Mouse (Mus musculus) embryonic facial prominence, embryonic 11.5 days (tissue): ENCODE results near the gene Atg7. TPM values are rescaled to one million over a fixed set of nuclear protein-coding genes. Genes with fewer than 3 reads are reported as not detected.
A peak's percentile ranks its signal among the peaks of the same experiment; 100 is the strongest.

ENCODE experiments used
- ATAC-seq: fragments of 200-750 bp; cut with Nextera tagmentation; replicated peaks from 2 replicates; pipeline ENCODE4 v1.8.0; 2017; ENCODE audit warnings: low read depth; ENCODE audit not compliant: insufficient number of reproducible peaks, low FRiP score, low TSS enrichment
- DNase-seq: peaks from one replicate; pipeline ENCODE4 v3.0.0-alpha.2; 2015; ENCODE audit warnings: low spot score
- H3K27ac ChIP-seq: fragments of 300-500 bp; sonication (generic); replicated peaks from 2 replicates; pipeline ENCODE4 v1.5.1; 2014; ENCODE audit warnings: mild to moderate bottlenecking, low read depth, low read length, control low read depth
- H3K27me3 ChIP-seq: fragments of 300-500 bp; sonication (generic); 2 replicates; pipeline ENCODE4 v1.6.1; 2014; ENCODE audit warnings: mild to moderate bottlenecking, low read length, moderate library complexity, mixed read lengths; ENCODE audit not compliant: control insufficient read depth, insufficient read depth
- H3K36me3 ChIP-seq: fragments of 300-500 bp; sonication (generic); replicated peaks from 2 replicates; pipeline ENCODE4 v1.6.1; 2014; ENCODE audit warnings: low read depth, mild to moderate bottlenecking, low read length, moderate library complexity, mixed read lengths; ENCODE audit not compliant: control insufficient read depth, insufficient read depth
- H3K4me1 ChIP-seq: fragments of 300-500 bp; sonication (generic); 2 replicates; pipeline ENCODE4 v1.6.1; 2014; ENCODE audit warnings: low read length, mixed read lengths; ENCODE audit not compliant: control insufficient read depth, insufficient read depth
- H3K4me2 ChIP-seq: fragments of 300-500 bp; sonication (generic); 2 replicates; pipeline ENCODE4 v1.6.1; 2014; ENCODE audit warnings: low read depth, mild to moderate bottlenecking, control low read depth, low read length, moderate library complexity
- H3K4me3 ChIP-seq: fragments of 300-500 bp; sonication (generic); 2 replicates; pipeline ENCODE4 v1.5.1; 2014; ENCODE audit warnings: low read depth, low read length, control low read depth
- H3K9ac ChIP-seq: fragments of 300-500 bp; sonication (generic); replicated peaks from 2 replicates; pipeline ENCODE4 v1.6.1; 2014; ENCODE audit warnings: mild to moderate bottlenecking, control low read depth, low read length
- H3K9me3 ChIP-seq: fragments of 300-500 bp; sonication (generic); replicated peaks from 2 replicates; pipeline ENCODE4 v1.6.1; 2016; ENCODE audit warnings: mild to moderate bottlenecking, low read length, inconsistent platforms, mixed read lengths; ENCODE audit not compliant: control insufficient read depth
- WGBS: fragments of 180-500 bp; shearing (Covaris S2); extraction: QIAGEN DNeasy Blood & Tissue Kit; methylation state at CpG from one replicate; pipeline ENCODE4 v1.1.7; 2014; 5-methylcytosine and 5-hydroxymethylcytosine counted together
- polyA plus RNA-seq: library from polyadenylated mRNA; unstranded; fragments of >200 nt; fragmentation: Nextera tagmentation; extraction: Ambion mirVana; gene quantifications from 2 replicates; pipeline ENCODE4 v1.2.1, GENCODE M21; 2014

Atg7 gene
- polyA plus RNA-seq, 1 experiment from 2014 or later = 14.6 TPM

- WGBS = 34% methylated on average over 5 of the region's 5 CpGs
- Histone ChIP-seq H3K4me3 (no peak overlapping the region), H3K9me3 (no peaks in the 10 kb centered on the region), H3K4me2 (no peak overlapping the region), H3K36me3 (no peaks in the 10 kb centered on the region), H3K9ac (no peak overlapping the region), H3K4me1 (peaks cover 4% of the 10 kb centered on the region; the same call in 1 of the 2 replicates), H3K27ac (no peak overlapping the region), H3K27me3 (no peaks in the 10 kb centered on the region)
- no peak for DNase-seq
- no peak for ATAC-seq
Measured at GRCm38 (mm10) chr6:114714654-114715053, 71.8 kb downstream of the Atg7 start.

- H3K9me3 ChIP-seq = no peaks in the 10 kb centered on the region
- no peak overlapping the region for H3K27ac ChIP-seq
- no peaks in the 10 kb centered on the region for H3K36me3 ChIP-seq
- no peak overlapping the region for H3K4me2 ChIP-seq
- H3K27me3 ChIP-seq = no peaks in the 10 kb centered on the region
- no peak for ATAC-seq
- H3K4me3 ChIP-seq = no peak overlapping the region
- H3K9ac ChIP-seq = no peak overlapping the region
- H3K4me1 ChIP-seq = peaks cover 4% of the 10 kb centered on the region; the same call in 1 of the 2 replicates
- 65% methylated on average over 7 of the region's 7 CpGs for WGBS
- DNase-seq = no peak
Measured at GRCm38 (mm10) chr6:114715289-114716030, 72.6 kb downstream of the Atg7 start.

GRCm38 (mm10) chr6:114719100-114719499 lies 76.2 kb downstream of the Atg7 start:
- WGBS = 70% methylated on average over 5 of the region's 5 CpGs
- no peak overlapping the region for H3K4me2 ChIP-seq
- no peak overlapping the region for H3K27ac ChIP-seq
- no peaks in the 10 kb centered on the region for H3K9me3 ChIP-seq
- H3K9ac ChIP-seq = no peak overlapping the region
- no peaks in the 10 kb centered on the region for H3K27me3 ChIP-seq
- H3K36me3 ChIP-seq = no peaks in the 10 kb centered on the region
- ATAC-seq (no peak), DNase-seq (no peak)
- peaks cover 4% of the 10 kb centered on the region; the same call in 1 of the 2 replicates for H3K4me1 ChIP-seq
- no peak overlapping the region for H3K4me3 ChIP-seq

- H3K4me3 ChIP-seq = no peak overlapping the region
- H3K9me3 ChIP-seq = no peaks in the 10 kb centered on the region
- H3K4me1 ChIP-seq = peaks cover under 1% of the 10 kb centered on the region; the same call in 1 of the 2 replicates
- H3K9ac ChIP-seq = no peak overlapping the region
- H3K27me3 ChIP-seq = no peaks in the 10 kb centered on the region
- no peak overlapping the region for H3K27ac ChIP-seq
- no peak for ATAC-seq
- no peak for DNase-seq
- H3K4me2 ChIP-seq = no peak overlapping the region
- WGBS = 86% methylated on average over 8 of the region's 8 CpGs
- no peaks in the 10 kb centered on the region for H3K36me3 ChIP-seq
Measured at GRCm38 (mm10) chr6:114719665-114720064, 76.8 kb downstream of the Atg7 start.

- DNase-seq (no peak), ATAC-seq (no peak)
- Histone ChIP-seq H3K9me3 (no peaks in the 10 kb centered on the region), H3K4me2 (no peak overlapping the region), H3K9ac (no peak overlapping the region), H3K4me1 (peaks cover 6% of the 10 kb centered on the region), H3K27ac (no peak overlapping the region), H3K36me3 (no peaks in the 10 kb centered on the region), H3K27me3 (no peaks in the 10 kb centered on the region), H3K4me3 (no peak overlapping the region)
- 82% methylated on average over 5 of the region's 5 CpGs for WGBS
Measured at GRCm38 (mm10) chr6:114722046-114722445, 79.1 kb downstream of the Atg7 start.

- Histone ChIP-seq H3K4me1 (peaks cover 6% of the 10 kb centered on the region), H3K4me2 (no peak overlapping the region), H3K27ac (no peak overlapping the region), H3K9ac (no peak overlapping the region), H3K27me3 (no peaks in the 10 kb centered on the region), H3K4me3 (no peak overlapping the region), H3K9me3 (no peaks in the 10 kb centered on the region), H3K36me3 (no peaks in the 10 kb centered on the region)
- DNase-seq (peak; percentile 81), ATAC-seq (no peak)
- WGBS = 30% methylated on average over 9 of the region's 9 CpGs
Measured at GRCm38 (mm10) chr6:114723925-114724324, 81.0 kb downstream of the Atg7 start.

GRCm38 (mm10) chr6:114724351-114724750 lies 81.5 kb downstream of the Atg7 start:
- Histone ChIP-seq H3K27ac (no peak overlapping the region), H3K9me3 (no peaks in the 10 kb centered on the region), H3K9ac (no peak overlapping the region), H3K36me3 (no peaks in the 10 kb centered on the region), H3K4me2 (no peak overlapping the region), H3K4me3 (no peak overlapping the region), H3K4me1 (peaks cover 6% of the 10 kb centered on the region), H3K27me3 (no peaks in the 10 kb centered on the region)
- ATAC-seq (no peak), DNase-seq (no peak)
- WGBS = 80% methylated on average over 7 of the region's 7 CpGs

GRCm38 (mm10) chr6:114725147-114725575 lies 82.3 kb downstream of the Atg7 start:
- DNase-seq (peak; percentile 48), ATAC-seq (no peak)
- Histone ChIP-seq H3K4me3 (no peak overlapping the region), H3K36me3 (no peaks in the 10 kb centered on the region), H3K9me3 (no peaks in the 10 kb centered on the region), H3K9ac (no peak overlapping the region), H3K4me1 (peaks cover 6% of the 10 kb centered on the region), H3K27me3 (no peaks in the 10 kb centered on the region), H3K4me2 (no peak overlapping the region), H3K27ac (0 out of 2 replicates have a peak overlapping the region, but pooled peaks have one; percentile 14)
- 33% methylated on average over 8 of the region's 8 CpGs for WGBS
